Mouse (Mus musculus) cerebellum, adult 9-11 months (tissue): ENCODE results near the gene Acbd7.

ENCODE experiments used
- DNase-seq: peaks from one replicate; pipeline ENCODE4 v3.0.0; 2022

Acbd7 gene

GRCm38 (mm10) chr2:3335611-3336301 is at the start of gene Acbd7:
Gene Acbd7 (plus strand): TSS chr2:3336168.
- DNase-seq: peak; percentile 66

- no peak for DNase-seq
Observed at GRCm38 (mm10) chr2:3286243-3286642, 49.7 kb upstream of the Acbd7 start.

- no peak for DNase-seq
Observed at GRCm38 (mm10) chr2:3289581-3289980, 46.4 kb upstream of the Acbd7 start.

GRCm38 (mm10) chr2:3292170-3292569 is 43.8 kb upstream of the Acbd7 start:
- no peak for DNase-seq

GRCm38 (mm10) chr2:3295826-3296225 is 40.1 kb upstream of the Acbd7 start:
- DNase-seq: no peak

- DNase-seq: peak; percentile 81
Observed at GRCm38 (mm10) chr2:3305426-3306025, 30.4 kb upstream of the Acbd7 start.

GRCm38 (mm10) chr2:3323132-3323531 is 12.8 kb upstream of the Acbd7 start:
- no peak for DNase-seq

GRCm38 (mm10) chr2:3324381-3325130 is 11.4 kb upstream of the Acbd7 start:
- DNase-seq: no peak

- DNase-seq: no peak
Observed at GRCm38 (mm10) chr2:3326547-3326946, 9.4 kb upstream of the Acbd7 start.

- DNase-seq: peak; percentile 63
Observed at GRCm38 (mm10) chr2:3327351-3327750, 8.6 kb upstream of the Acbd7 start.

- peak; percentile 39 for DNase-seq
Observed at GRCm38 (mm10) chr2:3331071-3331703, 4.8 kb upstream of the Acbd7 start.

GRCm38 (mm10) chr2:3332056-3332455 is 3.9 kb upstream of the Acbd7 start:
- no peak for DNase-seq

- DNase-seq: peak; percentile 99
Observed at GRCm38 (mm10) chr2:3332484-3333242, 3.3 kb upstream of the Acbd7 start, which contains the start of gene Rpp38. Gene Rpp38 (minus strand): TSS chr2:3332643.

GRCm38 (mm10) chr2:3333761-3334160 is 2.2 kb upstream of the Acbd7 start:
- peak; percentile 38 for DNase-seq

- no peak for DNase-seq
Observed at GRCm38 (mm10) chr2:3348422-3348821, 12.5 kb downstream of the Acbd7 start.

- no peak for DNase-seq
Observed at GRCm38 (mm10) chr2:3348919-3349318, 13.0 kb downstream of the Acbd7 start.

GRCm38 (mm10) chr2:3353160-3353559 is 17.2 kb downstream of the Acbd7 start:
- no peak for DNase-seq

GRCm38 (mm10) chr2:3355793-3356192 is 19.8 kb downstream of the Acbd7 start:
- DNase-seq: no peak

- no peak for DNase-seq
Observed at GRCm38 (mm10) chr2:3356311-3356710, 20.3 kb downstream of the Acbd7 start.

GRCm38 (mm10) chr2:3357887-3358286 is 21.9 kb downstream of the Acbd7 start:
- DNase-seq: no peak

GRCm38 (mm10) chr2:3361067-3361466 is 25.1 kb downstream of the Acbd7 start:
- no peak for DNase-seq

GRCm38 (mm10) chr2:3365127-3365526 is 29.2 kb downstream of the Acbd7 start:
- no peak for DNase-seq
